Mouse (Mus musculus) neural tube, embryonic 12.5 days (tissue): Measurements from ENCODE around the gene Gprasp1. TPM values are rescaled to one million over a fixed set of nuclear protein-coding genes. Genes with fewer than 3 reads are reported as not detected.
"Not testable (repeated sequence)": the region's sequence is repeated elsewhere in the genome, so short reads cannot be mapped to it uniquely, and the experiment has no call there.

Experiments
- ATAC-seq: fragments of 200-750 bp; cut with Nextera tagmentation; 2 replicates; pipeline ENCODE4 v1.8.0; 2017; ENCODE audit warnings: low read depth, mild to moderate bottlenecking, moderate TSS enrichment, moderate library complexity; ENCODE audit not compliant: low FRiP score
- H3K27ac ChIP-seq: fragments of 300-500 bp; sonication (generic); 2 replicates; pipeline ENCODE4 v1.5.1; 2016
- H3K27me3 ChIP-seq: fragments of 300-500 bp; sonication (generic); replicated peaks from 2 replicates; pipeline ENCODE4 v1.6.1; 2016; ENCODE audit warnings: mild to moderate bottlenecking
- H3K36me3 ChIP-seq: fragments of 300-500 bp; sonication (generic); 2 replicates; pipeline ENCODE4 v1.6.1; 2016; ENCODE audit warnings: mild to moderate bottlenecking
- H3K4me1 ChIP-seq: fragments of 300-500 bp; sonication (generic); 2 replicates; pipeline ENCODE4 v1.6.1; 2016
- H3K4me2 ChIP-seq: fragments of 300-500 bp; sonication (generic); replicated peaks from 2 replicates; pipeline ENCODE4 v1.6.1; 2016; ENCODE audit warnings: mild to moderate bottlenecking
- H3K4me3 ChIP-seq: fragments of 300-500 bp; sonication (generic); 2 replicates; pipeline ENCODE4 v1.5.1; 2016
- H3K9ac ChIP-seq: fragments of 300-500 bp; sonication (generic); 2 replicates; pipeline ENCODE4 v1.6.1; 2016; ENCODE audit warnings: mild to moderate bottlenecking
- H3K9me3 ChIP-seq: fragments of 300-500 bp; sonication (generic); 2 replicates; pipeline ENCODE4 v1.6.1; 2016; ENCODE audit warnings: mild to moderate bottlenecking
- WGBS: fragments of 180-500 bp; shearing (Covaris S2); methylation state at CpG from one replicate; pipeline ENCODE4 v1.1.7; 2016; 5-methylcytosine and 5-hydroxymethylcytosine counted together
- polyA plus RNA-seq: library from polyadenylated mRNA; unstranded; fragments of >200 nt; fragmentation: Nextera tagmentation; extraction: Ambion mirVana; gene quantifications from 2 replicates; pipeline ENCODE4 v1.2.1, GENCODE M21; 2016

The Gprasp1 gene
- polyA plus RNA-seq, 1 experiment from 2014 or later: 111 TPM

DNA sequence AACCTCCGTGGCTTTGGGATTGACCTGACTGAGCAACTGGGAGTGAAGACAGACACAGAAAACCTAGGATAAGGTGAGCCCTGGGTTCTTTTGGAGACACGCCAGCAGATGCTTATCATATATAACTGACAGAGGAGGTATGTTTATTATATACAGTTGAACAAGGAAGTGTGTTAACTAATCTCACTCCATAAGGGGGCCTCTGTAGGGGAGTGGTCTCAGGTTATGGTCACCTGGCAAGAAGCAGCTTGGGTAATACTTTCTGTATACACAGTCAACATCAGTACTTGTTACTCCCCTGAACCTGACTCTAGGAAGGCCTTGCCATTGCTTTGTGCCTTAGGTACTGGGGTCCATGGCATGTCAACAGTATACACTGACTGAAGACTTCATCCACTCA is 26.0 kb downstream of the Gprasp1 start:
- 84% methylated on average over 2 of the region's 2 CpGs for whole genome bisulfite sequencing
- H3K4me1 ChIP-seq: no peaks in the 10 kb centered on the region
- ATAC-seq: no peak
- H3K27me3 ChIP-seq: no peaks in the 10 kb centered on the region
- H3K4me3 ChIP-seq: no peak overlapping the region
- no peaks in the 10 kb centered on the region for H3K36me3 ChIP-seq
- no peak overlapping the region for H3K27ac ChIP-seq
- H3K4me2 ChIP-seq: no peak overlapping the region
- H3K9me3 ChIP-seq: no peaks in the 10 kb centered on the region
- no peak overlapping the region for H3K9ac ChIP-seq

GRCm38 (mm10) chrX:135791536-135791935 is 49.0 kb downstream of the Gprasp1 start:
- Histone ChIP-seq H3K9me3 (no peaks in the 10 kb centered on the region), H3K9ac (no peak overlapping the region), H3K36me3 (no peaks in the 10 kb centered on the region), H3K4me1 (no peaks in the 10 kb centered on the region), H3K27me3 (no peaks in the 10 kb centered on the region), H3K4me2 (no peak overlapping the region), H3K4me3 (no peak overlapping the region), H3K27ac (no peak overlapping the region)
- no peak for ATAC-seq

DNA sequence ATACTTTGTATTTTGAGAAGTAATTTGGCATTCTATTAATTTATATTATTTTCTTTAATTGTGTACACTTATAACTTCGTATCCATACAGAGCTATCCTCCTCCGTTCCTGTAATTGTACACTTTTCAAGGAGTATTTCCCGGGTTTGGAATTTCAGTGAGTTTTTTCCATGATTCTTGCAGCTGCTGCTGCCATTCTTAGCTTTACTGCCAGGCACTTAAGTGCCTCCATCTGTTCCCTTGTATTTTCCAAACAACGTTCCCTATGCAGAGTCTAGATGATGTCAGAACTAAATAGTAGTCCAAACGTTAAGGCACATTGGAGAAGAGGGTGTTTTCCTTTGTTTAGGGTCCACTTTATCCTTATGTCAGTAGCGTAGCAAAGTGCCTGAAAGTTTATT is 49.8 kb downstream of the Gprasp1 start:
- H3K36me3 ChIP-seq: no peaks in the 10 kb centered on the region
- no peak overlapping the region for H3K4me3 ChIP-seq
- ATAC-seq: no peak
- 71% methylated on average over 6 of the region's 6 CpGs for WGBS
- H3K4me2 ChIP-seq: no peak overlapping the region
- H3K27ac ChIP-seq: no peak overlapping the region
- H3K9ac ChIP-seq: no peak overlapping the region
- H3K27me3 ChIP-seq: no peaks in the 10 kb centered on the region
- no peaks in the 10 kb centered on the region for H3K9me3 ChIP-seq
- H3K4me1 ChIP-seq: no peaks in the 10 kb centered on the region

GRCm38 (mm10) chrX:135795591-135796304 is 53.2 kb downstream of the Gprasp1 start:
- Histone ChIP-seq H3K9ac (peak overlapping the region; percentile 63), H3K4me3 (peak overlapping the region; percentile 54), H3K4me2 (peak overlapping the region; percentile 64), H3K36me3 (peaks cover 15% of the 10 kb centered on the region)
- not testable (repeated sequence) for H3K9me3 ChIP-seq, H3K27me3 ChIP-seq, H3K4me1 ChIP-seq, H3K27ac ChIP-seq
- WGBS: 15% methylated on average over 26 of the region's 27 CpGs
- ATAC-seq: peak; percentile 93

DNA sequence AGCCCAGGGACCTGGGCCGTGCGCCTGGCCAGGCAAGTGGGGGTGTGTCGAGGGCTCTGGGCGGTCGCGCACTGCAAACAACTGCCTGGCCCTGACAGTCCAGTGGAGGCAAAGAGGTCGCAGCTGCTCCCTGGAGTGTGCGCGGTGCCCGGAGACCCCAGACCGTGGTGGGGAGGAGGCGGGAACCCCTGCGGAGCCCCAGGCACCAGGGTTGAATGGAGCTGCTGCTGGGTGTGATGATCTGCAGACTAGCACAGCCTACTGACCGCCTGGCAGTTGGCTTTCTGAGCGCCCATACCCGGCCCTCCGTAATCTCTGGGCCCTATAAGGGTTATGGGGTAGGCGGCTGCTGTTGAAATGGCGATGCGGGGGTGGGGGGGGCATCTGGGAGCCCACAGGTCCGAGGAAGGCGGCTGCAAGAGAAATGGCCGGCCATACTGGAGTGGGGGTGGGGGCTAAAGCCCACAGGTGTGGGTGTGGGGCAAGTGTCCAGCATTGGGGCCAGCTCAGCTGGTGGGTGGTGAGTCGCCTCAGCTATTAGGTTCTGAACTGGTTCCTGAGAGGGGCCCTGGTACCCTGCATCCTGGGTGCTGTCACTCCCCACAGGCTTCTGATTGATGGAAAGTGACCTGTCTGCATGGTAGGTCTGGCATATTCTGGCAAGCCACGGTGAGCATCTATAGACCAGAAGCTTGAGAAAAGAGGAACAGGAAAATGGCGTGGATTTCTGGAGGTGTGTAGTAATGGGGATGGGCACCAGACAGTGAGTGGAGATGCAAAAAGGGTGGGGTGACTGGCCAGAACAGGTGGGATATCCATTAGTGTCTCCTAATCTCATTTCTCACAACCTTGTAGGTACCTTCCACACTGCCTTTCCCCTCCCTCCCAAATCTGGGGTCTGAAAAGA is 54.0 kb downstream of the Gprasp1 start:
- Histone ChIP-seq H3K9ac (peak overlapping the region; percentile 63), H3K36me3 (peaks cover 17% of the 10 kb centered on the region), H3K4me2 (peak overlapping the region; percentile 64), H3K4me3 (peak overlapping the region; percentile 54)
- 25% methylated on average over 24 of the region's 26 CpGs for WGBS
- not testable (repeated sequence) for H3K4me1 ChIP-seq, H3K9me3 ChIP-seq, H3K27me3 ChIP-seq, H3K27ac ChIP-seq
- peak; percentile 85 for ATAC-seq

GRCm38 (mm10) chrX:135797212-135797644 is 54.7 kb downstream of the Gprasp1 start, which contains the start of gene Bhlhb9:
Bhlhb9 (plus strand) TSS chrX:135797594.
- H3K27ac ChIP-seq, H3K9me3 ChIP-seq, ATAC-seq, H3K27me3 ChIP-seq, H3K4me1 ChIP-seq: not testable (repeated sequence)
- Histone ChIP-seq H3K4me2 (peak within 1 kb of the TSS; percentile 64), H3K36me3 (peaks cover 17% of the 10 kb centered on the region), H3K4me3 (peak within 1 kb of the TSS; percentile 54), H3K9ac (peak within 1 kb of the TSS; percentile 63)
- WGBS: 27% methylated on average over 5 of the region's 5 CpGs

DNA sequence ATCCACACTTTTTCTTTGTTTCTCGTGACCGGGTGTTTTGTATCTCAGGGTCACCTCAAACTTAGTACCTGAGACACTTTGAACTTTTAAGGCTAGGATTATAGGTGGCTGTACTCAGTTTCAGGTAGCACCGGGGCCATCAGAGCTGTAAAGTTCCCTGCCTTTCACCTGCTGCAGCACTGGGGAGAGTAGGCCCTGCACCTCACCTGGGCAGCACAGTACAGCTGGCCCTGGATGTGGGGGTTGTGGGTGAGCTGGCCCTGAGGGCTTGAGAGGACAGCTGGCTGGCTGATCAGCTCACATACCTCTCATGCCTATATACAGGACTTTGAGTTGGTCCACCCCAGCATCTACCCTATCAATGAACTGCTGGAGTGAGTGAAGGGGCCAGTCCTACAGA is 61.6 kb downstream of the Gprasp1 start:
- ATAC-seq: no peak
- no peak overlapping the region for H3K27ac ChIP-seq

DNA sequence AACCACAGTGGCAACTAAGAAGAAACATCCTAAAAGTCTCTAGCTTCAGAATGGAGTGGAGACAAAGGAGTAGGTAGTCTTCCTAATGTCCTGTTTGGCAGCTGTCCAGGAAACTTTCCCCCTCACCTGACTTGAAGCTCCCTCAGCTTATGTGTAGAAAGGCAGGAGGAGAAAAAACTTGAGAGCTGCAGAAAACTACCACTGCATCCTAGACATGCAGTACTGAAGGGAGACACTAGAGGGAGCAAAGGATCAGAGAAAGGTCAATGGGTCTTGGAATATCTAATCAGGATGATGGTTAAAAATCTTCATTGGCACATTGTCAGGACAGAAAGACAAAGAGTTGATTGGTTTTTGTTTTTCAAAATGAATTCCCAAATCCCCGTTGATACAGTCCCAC is 63.2 kb downstream of the Gprasp1 start:
- Histone ChIP-seq H3K9ac (no peak overlapping the region), H3K4me1 (no peaks in the 10 kb centered on the region), H3K36me3 (0 out of 2 replicates have a peak, but pooled peaks cover 1% of the 10 kb centered on the region), H3K27me3 (no peaks in the 10 kb centered on the region), H3K9me3 (no peaks in the 10 kb centered on the region), H3K27ac (no peak overlapping the region), H3K4me2 (no peak overlapping the region), H3K4me3 (no peak overlapping the region)
- WGBS: 25% methylated on average over 1 of the region's 1 CpGs
- no peak for ATAC-seq

More for the DNA sequence above, 61.6 kb downstream of the Gprasp1 start:
- H3K27me3 ChIP-seq: no peaks in the 10 kb centered on the region
- no peak overlapping the region for H3K4me3 ChIP-seq
- 93% methylated on average over 3 of the region's 3 CpGs for whole genome bisulfite sequencing
- no peak overlapping the region for H3K4me2 ChIP-seq
- H3K4me1 ChIP-seq: no peaks in the 10 kb centered on the region
- H3K9ac ChIP-seq: no peak overlapping the region
- H3K9me3 ChIP-seq: no peaks in the 10 kb centered on the region
- peaks cover 13% of the 10 kb centered on the region for H3K36me3 ChIP-seq

DNA sequence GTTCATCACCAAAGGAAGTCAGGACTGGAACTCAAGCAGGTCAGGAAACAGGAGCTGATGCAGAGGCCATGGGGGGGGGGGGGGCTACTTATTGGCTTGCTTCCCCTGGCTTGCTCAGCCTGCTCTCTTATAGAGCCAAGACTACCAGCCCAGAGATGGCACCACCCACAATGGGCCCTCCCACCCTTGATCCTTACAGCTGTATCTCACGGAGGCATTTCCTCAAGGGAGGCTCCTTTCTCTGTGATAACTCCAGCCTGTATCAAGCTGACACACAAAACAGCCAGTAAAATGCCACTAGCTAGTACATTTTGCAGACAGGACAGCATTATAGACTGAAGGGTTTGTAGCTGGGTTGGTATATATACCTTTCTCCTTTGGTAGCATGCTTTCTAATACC is 93.4 kb downstream of the Gprasp1 start:
- 45% methylated on average over 1 of the region's 1 CpGs for WGBS
- not testable (repeated sequence) for H3K9ac ChIP-seq, ATAC-seq, H3K27me3 ChIP-seq, H3K4me3 ChIP-seq, H3K27ac ChIP-seq, H3K9me3 ChIP-seq, H3K4me2 ChIP-seq, H3K4me1 ChIP-seq, H3K36me3 ChIP-seq

DNA sequence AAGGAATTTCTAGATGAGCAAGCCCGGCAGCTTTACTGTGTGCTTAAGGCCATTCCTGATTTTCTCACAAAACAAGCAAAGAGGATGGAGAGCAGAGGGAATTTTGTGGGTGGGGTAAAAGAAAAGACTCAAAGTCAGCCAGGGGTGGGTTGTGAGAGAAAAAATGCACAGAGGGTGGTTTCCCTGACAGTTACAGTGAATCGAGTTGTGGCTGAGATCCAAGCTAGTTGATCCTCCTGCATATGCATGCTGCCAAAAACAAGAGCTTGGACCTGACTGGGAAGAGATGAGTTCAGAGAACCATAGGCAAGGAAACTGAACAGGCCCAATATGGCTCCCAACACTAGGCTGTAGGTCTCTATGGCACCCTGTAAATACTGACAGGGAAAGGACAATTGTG is 95.4 kb downstream of the Gprasp1 start:
- Histone ChIP-seq H3K36me3 (peaks cover 8% of the 10 kb centered on the region; the same call in 1 of the 2 replicates), H3K9me3 (no peaks in the 10 kb centered on the region), H3K4me3 (no peak overlapping the region), H3K27me3 (no peaks in the 10 kb centered on the region), H3K9ac (no peak overlapping the region), H3K4me1 (no peaks in the 10 kb centered on the region), H3K27ac (no peak overlapping the region), H3K4me2 (no peak overlapping the region)
- 69% methylated on average over 2 of the region's 2 CpGs for WGBS
- ATAC-seq: no peak

DNA sequence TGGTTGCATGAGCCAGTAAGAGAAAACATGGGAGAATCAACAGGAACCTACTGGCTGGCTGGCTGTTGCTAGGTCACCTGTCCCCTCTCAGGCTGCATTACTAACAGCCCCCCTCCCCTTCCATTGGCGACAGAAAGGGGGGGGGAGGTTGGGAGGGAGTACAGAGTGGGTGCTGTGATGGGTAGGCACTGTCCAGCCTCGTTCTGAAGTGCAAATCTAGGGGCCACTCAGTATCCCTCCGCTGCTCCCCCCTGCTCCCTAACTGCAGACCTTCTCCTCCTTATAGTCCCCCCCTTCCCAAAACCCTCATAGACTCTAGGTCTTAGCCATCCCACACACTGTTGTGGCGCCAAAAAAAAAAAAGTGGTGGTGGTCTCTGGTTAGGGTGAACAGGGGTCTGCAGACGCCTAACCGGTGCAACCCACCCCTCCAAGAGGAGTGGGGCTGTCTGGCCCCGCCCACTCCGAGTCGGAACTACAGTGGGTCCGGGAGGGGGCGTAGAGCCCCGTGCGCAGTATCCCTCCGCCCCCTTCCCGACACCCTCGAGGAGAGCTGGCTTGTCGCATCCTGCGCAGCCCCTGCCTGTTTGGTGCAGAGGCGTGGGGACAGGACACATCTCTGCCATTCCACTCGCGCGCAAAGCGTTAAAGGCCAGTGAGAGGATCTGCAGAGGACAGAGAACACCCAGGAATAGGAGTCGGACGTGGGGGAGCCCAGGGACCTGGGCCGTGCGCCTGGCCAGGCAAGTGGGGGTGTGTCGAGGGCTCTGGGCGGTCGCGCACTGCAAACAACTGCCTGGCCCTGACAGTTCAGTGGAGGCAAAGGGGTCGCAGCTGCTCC is 96.2 kb downstream of the Gprasp1 start, which contains the start of gene Gprasp2:
TSS of gene Gprasp2 (plus strand) at position 514 of the 840 bp plus-strand sequence.
- not testable (repeated sequence) for H3K27ac ChIP-seq, H3K27me3 ChIP-seq, H3K4me1 ChIP-seq, H3K9me3 ChIP-seq, H3K36me3 ChIP-seq
- peak within 1 kb of the TSS; percentile 43 for H3K4me3 ChIP-seq
- H3K9ac ChIP-seq: peak within 1 kb of the TSS; percentile 49
- peak within 1 kb of the TSS; percentile 69 for H3K4me2 ChIP-seq
- 15% methylated on average over 32 of the region's 32 CpGs for WGBS
- ATAC-seq: peak; percentile 87
